In genomic region chr9:119435855-119436254, GRCm38 (mm10) we compare ENCODE assay signal across 19 mouse cellular contexts. TPM values are rescaled to one million over a fixed set of nuclear protein-coding genes. Genes with fewer than 3 reads are reported as not detected.
DNase-seq lines count a peak whose midpoint lies in the region; ATAC-seq lines count a peak whose summit lies in the region.
"Had no signal": no experiment of that assay in that cellular context is flagged by ENCODE, and none has a peak within 500 bp of the region (broad histone marks: within the 10 kb centered on the region; RNA-seq: fewer than 3 reads in every experiment).

No protein-coding gene starts in this region.

- peak; percentile 12 for DNase-seq in 416B (ENCODE audit: low read depth)
- no peak for DNase-seq in right cerebral cortex, postnatal 25 days
- DNase-seq in layer of hippocampus, postnatal 14 days (ENCODE audit: low spot score in 2 of 2), result no peak
- DNase-seq: adrenal gland, adult 2 months; adrenal gland, postnatal 10 days; adrenal gland, postnatal 25 days; cerebellum, adult 11 months; cerebellum, adult 18-20 months; cerebellum, adult 8-10 months; cerebellum, adult 9-11 months; cerebellum, postnatal 14 days; cerebellum, postnatal 36 days; forebrain, postnatal 0 days had no signal

- peak; percentile 58 for ATAC-seq in common myeloid progenitor, adult 5-6 weeks (replicated peaks; ENCODE audit: low read depth, poor library complexity, severe bottlenecking)
- ATAC-seq in megakaryocyte, adult 5-6 weeks (ENCODE audit: poor library complexity, severe bottlenecking), result peak; percentile 61
- ATAC-seq in monocyte, adult 5-6 weeks (replicated peaks; ENCODE audit: insufficient number of reproducible peaks, low FRiP score, low TSS enrichment, poor library complexity, severe bottlenecking), result peak; percentile 10; the same call in 1 of the 2 replicates
- no peak for ATAC-seq in cerebellum, adult (ENCODE audit: insufficient number of reproducible peaks, low FRiP score, low TSS enrichment)
- ATAC-seq: forebrain, embryonic 13.5 days; forebrain, embryonic 15.5 days; forebrain, postnatal 0 days had no signal

RNA-seq across cellular contexts. Expression of gene Exog, which starts 8.9 kb away (rescaled TPM):
- total RNA-seq in common myeloid progenitor, adult 5-6 weeks (2017), result 5.7 and 6.9 TPM in 2 replicates
- total RNA-seq in megakaryocyte, adult 5-6 weeks (2015), result 3.5 and 5.9 TPM in 2 replicates
- 2.1 and 3.0 TPM in 2 replicates for total RNA-seq in megakaryocyte, adult 5-6 weeks (2017)
- total RNA-seq in monocyte, adult 5-6 weeks (2017), result 0.48 to 4.9 TPM (median 4.6 TPM) in 3 replicates
- total RNA-seq in layer of hippocampus, postnatal 14 days (2021), result 10 to 100 TPM; 22.2 to 23.1 TPM

RNA-seq across cellular contexts. Expression of gene Acvr2b, which starts 33.9 kb away (rescaled TPM):
- total RNA-seq in common myeloid progenitor, adult 5-6 weeks (2017), result 1.3 and 1.6 TPM in 2 replicates
- 1.1 and 1.7 TPM in 2 replicates for total RNA-seq in megakaryocyte, adult 5-6 weeks (2015)
- total RNA-seq in megakaryocyte, adult 5-6 weeks (2017), result 0.37 and 0.57 TPM in 2 replicates
- 0.49 to 1.9 TPM in 2 of 3 replicates, not detected in the other for total RNA-seq in monocyte, adult 5-6 weeks (2017)
- total RNA-seq in layer of hippocampus, postnatal 14 days (2021), result 10 to 100 TPM in 1 of 2 experiments, 1 to 10 TPM in 1; 9.4 to 14.4 TPM
